Mouse (Mus musculus) Patski (cell line): Measurements from ENCODE around the gene Apof. TPM values are rescaled to one million over a fixed set of nuclear protein-coding genes. Genes with fewer than 3 reads are reported as not detected.
A peak's percentile ranks its signal among the peaks of the same experiment; 100 is the strongest.
"Not testable (repeated sequence)": the region's sequence is repeated elsewhere in the genome, so short reads cannot be mapped to it uniquely, and the experiment has no call there.

Experiments used
- ATAC-seq: fragments of 100-300 bp; one replicate; pipeline ENCODE4 v1.8.0; 2021
- CTCF ChIA-PET: fragments of 350-600 bp; sonication (Branson Sonifier 250); formaldehyde crosslinking; loops from one replicate; lab custom pipeline; 2022; ENCODE audit warnings: inconsistent platforms; lab: Charles Lee
- POLR2A ChIA-PET: fragments of 350-600 bp; sonication (Branson Sonifier 250); formaldehyde crosslinking; loops from one replicate; lab custom pipeline; 2022; ENCODE audit warnings: antibody characterized with exemption, inconsistent platforms; lab: Charles Lee
- DNase-seq: peaks from one replicate; pipeline ENCODE4 v3.0.0-alpha.2; 2011; ENCODE audit warnings: low read depth, low spot score
- H3K27me3 ChIP-seq: fragments of 371-371 bp; one replicate; pipeline ENCODE4 v1.5.1; 2021
- CTCF ChIP-seq: fragments of 100-300 bp; IDR thresholded peaks from one replicate; pipeline ENCODE4 v1.5.1; 2021
- in situ Hi-C: fragments of 300-500 bp; cut with MboI; formaldehyde crosslinking; loops from 3 replicates; pipeline ENCODE4 v1.11.1; 2018; ENCODE audit warnings: low pct_unique_long_range_greater_than_20kb, mixed read lengths
- polyA plus RNA-seq: library from polyadenylated mRNA; unstranded; gene quantifications from one replicate; pipeline ENCODE4 v1.2.3, GENCODE M21; 2021

Gene Apof
- polyA plus RNA-seq, 1 experiment from 2014 or later, result 0.10 TPM

DNA sequence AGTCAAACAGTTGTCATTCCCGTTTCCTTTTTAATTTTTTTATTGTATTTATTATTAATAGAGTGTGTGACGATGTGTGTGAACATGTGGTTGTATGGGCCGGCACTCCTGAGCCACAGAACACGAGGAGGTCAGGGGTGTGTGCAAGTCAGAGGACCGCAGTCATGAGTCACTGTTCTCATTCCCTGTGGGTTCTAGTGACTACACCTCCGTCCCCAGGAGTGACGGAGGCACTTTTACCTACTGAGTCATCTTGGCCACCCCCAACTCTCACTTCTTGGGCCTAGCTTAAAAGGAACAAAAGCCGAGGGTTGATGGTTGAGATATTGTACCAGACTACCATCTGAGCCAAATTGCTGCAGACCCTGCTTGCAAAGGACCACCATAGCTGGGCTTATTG, 12.1 kb upstream of the Apof start:
- ATAC-seq (peak; percentile 88), DNase-seq (peak; percentile 71)
- ChIA-PET CTCF (interaction anchor here (0.8 to 2.1 kb wide), 4 partner anchors 14 to 27 kb away, joined by 3 to 8 read pairs (median 6); partner anchors contain the start of genes Stat2 and Timeless), POLR2A (interaction anchor here (2.1 to 2.2 kb wide), 2 partner anchors 13 to 23 kb away, joined by 6 to 8 read pairs; partner anchors contain the start of gene Stat2)
- TF ChIP-seq CTCF, result no peak
- no peaks in the 10 kb centered on the region for H3K27me3 ChIP-seq
- in situ Hi-C loops, result no loop called here

DNA sequence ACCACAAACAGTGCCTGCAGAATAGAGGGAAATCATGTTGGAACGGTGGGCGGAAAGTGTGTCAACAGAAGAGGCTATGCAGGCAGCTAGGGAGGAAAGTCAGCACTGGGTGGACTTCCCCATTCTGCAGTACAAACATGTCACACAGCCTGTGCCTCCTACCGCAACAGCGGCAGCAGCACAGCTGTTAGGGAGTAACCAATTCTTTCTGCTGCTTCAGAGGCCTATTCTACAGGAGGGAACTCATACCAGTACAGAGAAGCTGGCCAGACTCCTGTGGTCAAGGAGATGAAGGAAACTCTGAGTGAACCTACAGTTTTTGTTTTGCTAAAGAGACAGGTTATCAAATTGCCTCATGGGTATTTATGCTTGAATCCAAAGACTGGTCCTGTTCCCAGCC, 9.5 kb upstream of the Apof start:
- in situ Hi-C loops, result no loop called here
- H3K27me3 ChIP-seq, result no peaks in the 10 kb centered on the region
- CTCF ChIA-PET, result interaction anchor here (1.3 kb wide), 1 partner anchor 24 kb away, joined by 3 read pairs; no protein-coding TSS in a partner anchor
- TF ChIP-seq CTCF, result no peak
- DNase-seq (no peak), ATAC-seq (no peak)
- POLR2A ChIA-PET, result interaction anchor here (0.6 kb wide), 1 partner anchor 36 kb away, joined by 7 read pairs; no protein-coding TSS in a partner anchor

DNA sequence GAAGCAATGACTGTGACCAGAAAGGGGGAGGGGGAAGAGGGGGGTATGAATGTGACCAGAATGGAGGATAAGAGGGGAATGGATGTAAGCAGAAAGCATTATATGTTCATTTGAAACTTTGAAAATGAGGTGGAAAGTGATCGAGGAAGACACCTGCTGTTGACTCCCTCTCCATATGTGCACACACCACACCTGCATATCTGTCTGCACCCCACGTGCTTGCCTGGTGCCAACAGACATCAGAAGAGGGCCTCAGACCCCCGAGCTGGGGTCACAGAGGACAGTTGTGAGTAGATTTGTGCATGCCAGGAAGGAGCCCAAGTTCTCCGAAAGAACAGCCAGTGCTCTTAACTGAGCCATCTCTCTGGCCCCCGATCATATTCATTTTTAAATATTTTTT, 8.5 kb upstream of the Apof start:
- ChIA-PET POLR2A (no interaction called here), CTCF (interaction anchor here (1.2 to 1.3 kb wide), 2 partner anchors 10 to 23 kb away, joined by 3 read pairs; partner anchors contain the start of gene Stat2)
- no peak for TF ChIP-seq CTCF
- no peak for DNase-seq
- in situ Hi-C loops, result no loop called here
- H3K27me3 ChIP-seq, result no peaks in the 10 kb centered on the region
- ATAC-seq, result no peak

DNA sequence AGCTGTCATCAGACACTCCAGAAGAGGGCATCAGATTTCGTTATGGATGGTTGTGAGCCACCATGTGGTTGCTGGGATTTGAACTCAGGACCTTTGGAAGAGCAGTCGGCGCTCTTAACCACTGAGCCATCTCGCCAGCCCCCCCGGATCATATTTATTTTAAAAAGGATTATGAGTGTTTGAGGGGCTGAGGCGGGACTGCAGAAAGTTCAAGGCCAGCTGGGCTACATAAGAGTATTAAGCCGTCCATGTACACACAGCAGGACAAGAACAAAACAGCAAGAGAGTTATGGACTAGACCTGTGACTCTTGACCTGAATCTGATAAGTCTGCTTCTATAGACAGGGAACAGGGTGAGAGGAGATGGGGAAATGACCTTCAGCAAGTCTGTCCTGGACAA, 8.1 kb upstream of the Apof start:
- ATAC-seq, POLR2A ChIA-PET: not testable (repeated sequence)
- CTCF ChIA-PET, result interaction anchor here (1.2 kb wide), 1 partner anchor 10 kb away, joined by 3 read pairs; the partner anchor contains the start of gene Stat2

DNA sequence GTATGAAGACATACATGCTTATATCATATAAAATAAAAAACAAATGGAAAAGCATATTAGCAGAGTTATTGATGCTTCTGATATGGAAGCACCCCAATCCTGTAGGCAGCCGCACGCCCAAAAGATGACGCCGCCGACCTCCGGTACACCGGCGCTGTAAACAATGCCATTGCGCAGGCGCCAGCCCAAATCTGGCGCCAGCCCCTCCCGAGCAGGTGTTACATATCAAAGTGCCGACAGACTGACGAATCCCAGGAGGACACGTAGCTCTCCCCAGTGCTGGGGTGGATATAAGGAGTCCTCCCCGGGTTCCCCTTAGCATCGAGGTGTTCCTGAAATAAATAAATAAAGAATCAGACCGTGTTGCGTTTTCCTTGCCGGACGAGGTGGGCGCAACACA, 6.2 kb upstream of the Apof start:
- TF ChIP-seq CTCF, result no peak
- ChIA-PET POLR2A (no interaction called here), CTCF (no interaction called here)
- no peak for DNase-seq
- no peak for ATAC-seq
- in situ Hi-C loops, result no loop called here
- no peaks in the 10 kb centered on the region for H3K27me3 ChIP-seq

More for the DNA sequence above, 8.1 kb upstream of the Apof start:
- DNase-seq, in situ Hi-C loops, H3K27me3 ChIP-seq: not testable (repeated sequence)

DNA sequence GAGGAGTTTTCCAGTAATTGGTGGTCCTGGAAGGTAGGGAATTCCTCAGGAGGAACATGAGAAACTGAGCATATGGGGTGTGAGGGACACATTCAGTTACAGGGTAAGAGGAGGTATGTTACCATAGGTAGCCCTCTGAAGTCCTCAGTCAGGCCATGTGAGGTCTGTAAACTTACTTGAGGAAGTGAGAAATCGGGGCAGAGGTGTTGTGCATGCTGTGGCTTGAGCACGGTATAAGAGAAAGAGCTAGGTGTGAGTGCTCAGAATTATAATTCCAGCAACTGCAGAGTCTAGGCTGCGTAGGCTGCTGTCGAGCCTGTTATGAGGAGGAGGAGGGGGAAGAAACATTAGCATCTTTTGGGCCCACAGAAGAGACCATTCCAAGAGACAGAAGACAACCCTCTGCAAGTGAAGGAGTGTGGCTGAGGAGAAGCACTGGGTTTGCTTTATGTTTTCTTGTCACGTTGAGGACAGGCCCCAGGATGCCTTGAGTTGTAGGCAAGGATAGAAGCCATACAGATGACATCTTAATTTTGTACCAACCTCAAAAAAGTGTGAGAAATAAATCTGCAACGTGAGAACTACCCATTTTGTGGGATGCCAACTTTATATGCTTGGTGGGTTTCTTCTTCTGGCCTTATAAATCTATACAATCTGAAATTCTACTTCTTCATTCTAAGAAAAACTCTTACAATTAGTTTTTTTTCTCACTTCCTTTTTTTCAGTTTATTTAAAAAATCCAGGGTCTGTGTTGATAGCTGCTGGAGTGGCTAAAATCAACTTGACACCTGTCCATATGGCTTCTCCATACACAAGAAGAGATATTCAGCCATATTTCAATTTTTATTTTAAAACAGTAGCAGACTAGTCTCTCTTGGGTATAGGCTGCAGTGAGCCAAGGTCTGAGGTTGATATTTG, 4.8 kb upstream of the Apof start:
- DNase-seq (no peak), ATAC-seq (no peak)
- in situ Hi-C loops, result no loop called here
- ChIA-PET POLR2A (no interaction called here), CTCF (no interaction called here)
- no peak for TF ChIP-seq CTCF
- H3K27me3 ChIP-seq, result no peaks in the 10 kb centered on the region

DNA sequence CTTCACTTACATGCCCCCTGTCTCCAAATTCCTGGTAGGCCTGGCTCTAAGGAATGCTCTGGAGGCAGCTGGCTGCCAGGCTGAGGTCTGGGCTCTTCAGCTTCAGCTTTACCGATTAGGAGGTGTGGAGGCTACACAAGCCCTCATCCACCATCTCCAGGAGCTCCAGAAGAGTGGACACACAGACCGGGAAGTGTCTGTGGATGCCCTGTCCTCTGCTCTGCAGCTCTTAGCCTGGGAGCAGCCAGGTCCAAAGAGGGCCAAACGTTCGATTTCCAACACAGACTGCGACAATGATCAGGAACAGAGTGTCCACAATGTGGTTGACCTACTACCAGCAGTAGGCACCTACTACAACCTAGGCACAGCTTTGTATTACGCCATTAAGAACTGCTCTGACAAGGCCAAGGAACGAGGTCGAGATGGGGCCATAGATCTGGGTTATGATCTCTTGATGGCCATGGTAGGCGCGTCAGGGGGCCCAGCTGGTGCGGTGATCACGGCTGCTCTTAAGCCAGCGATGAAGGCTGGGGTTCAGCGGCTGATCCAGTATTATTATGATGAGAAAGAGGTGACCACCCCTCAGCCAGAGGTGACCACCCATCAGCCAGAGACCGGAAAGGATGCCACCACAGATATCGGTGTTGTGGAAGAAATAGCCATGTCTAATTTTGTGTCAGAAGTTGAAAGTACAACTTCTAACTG, 887 bp downstream of the Apof start:
- ChIA-PET CTCF (interaction anchor here (1.0 to 2.1 kb wide), 7 partner anchors 9 to 76 kb away, joined by 3 to 8 read pairs (median 6); no protein-coding TSS in a partner anchor), POLR2A (interaction anchor here (2.3 kb wide), 1 partner anchor 13 kb away, joined by 8 read pairs; no protein-coding TSS in a partner anchor)
- no peaks in the 10 kb centered on the region for H3K27me3 ChIP-seq
- ATAC-seq (no peak), DNase-seq (no peak)
- no peak for TF ChIP-seq CTCF
- in situ Hi-C loops, result no loop called here

DNA sequence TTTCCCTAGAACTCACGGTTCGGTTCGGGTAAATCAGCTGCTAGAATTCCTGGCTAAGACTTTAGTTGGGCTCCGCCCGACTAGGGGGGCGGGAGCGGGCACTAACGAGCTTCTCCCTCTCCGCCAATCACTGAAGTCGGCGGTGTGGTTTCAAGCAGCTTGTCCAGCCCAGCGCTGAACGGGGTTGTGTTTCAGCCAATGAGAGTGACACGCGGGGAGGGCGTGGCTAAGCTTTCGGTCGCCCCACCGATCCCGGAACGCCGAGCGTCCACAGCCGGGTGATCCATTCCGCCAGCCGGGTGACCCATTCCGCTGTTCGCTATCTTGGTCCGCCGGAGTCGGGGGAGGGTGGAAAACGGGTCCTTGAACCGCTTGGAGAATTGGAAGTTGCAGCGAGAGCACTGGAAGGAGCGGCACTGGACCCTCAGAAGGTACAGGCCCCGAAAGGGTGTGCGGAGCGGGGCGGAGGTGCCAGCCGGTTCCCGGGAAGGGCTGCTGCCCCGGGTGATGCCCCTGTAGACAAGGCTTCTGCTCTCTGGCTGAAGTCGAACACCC, 1.9 kb downstream of the Apof start, which contains the start of gene Stat2:
Stat2 (plus strand) TSS at position 273 of the 555 bp plus-strand sequence.
- ChIA-PET CTCF (interaction anchor here (1.0 to 2.1 kb wide), 6 partner anchors 10 to 36 kb away, joined by 3 to 8 read pairs (median 6); no protein-coding TSS in a partner anchor), POLR2A (interaction anchor here (0.7 to 2.3 kb wide), 3 partner anchors 13 to 42 kb away, joined by 3 to 10 read pairs (median 8); no protein-coding TSS in a partner anchor)
- H3K27me3 ChIP-seq, result no peaks in the 10 kb centered on the region
- no peak for TF ChIP-seq CTCF
- DNase-seq (peak; percentile 79), ATAC-seq (peak; percentile 97)
- in situ Hi-C loops, result no loop called here

DNA sequence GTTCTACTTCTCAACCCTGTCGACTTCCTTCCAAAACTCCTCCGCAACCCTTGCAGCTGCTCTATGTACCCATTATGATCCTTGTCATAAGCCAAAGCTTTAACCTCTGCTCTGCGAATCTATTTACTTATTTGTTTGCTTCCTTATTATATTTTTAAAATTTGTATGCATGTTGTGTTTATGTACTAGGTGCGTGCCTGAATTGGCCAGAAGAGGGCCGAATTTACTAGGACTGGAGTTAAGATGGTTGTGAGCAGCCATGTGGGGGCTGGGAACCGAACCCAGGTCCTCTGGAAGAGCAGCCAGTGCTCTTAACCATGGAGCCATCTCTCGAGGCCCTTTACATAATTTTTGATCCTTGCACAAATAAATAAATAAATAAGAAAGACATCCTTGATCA, 2.4 kb downstream of the Apof start:
- TF ChIP-seq CTCF, result no peak
- DNase-seq (no peak), ATAC-seq (no peak)
- in situ Hi-C loops, result no loop called here
- CTCF ChIA-PET, result interaction anchor here (1.0 to 2.1 kb wide), 7 partner anchors 10 to 41 kb away, joined by 3 to 8 read pairs (median 6); no protein-coding TSS in a partner anchor
- no peaks in the 10 kb centered on the region for H3K27me3 ChIP-seq
- POLR2A ChIA-PET, result interaction anchor here (2.3 kb wide), 2 partner anchors 13 to 15 kb away, joined by 8 to 10 read pairs; no protein-coding TSS in a partner anchor
